Mouse (Mus musculus): ENCODE data around the gene Cdk2ap1. TPM values are rescaled to one million over a fixed set of nuclear protein-coding genes. Genes with fewer than 3 reads are reported as not detected.
A peak's percentile ranks its signal among the peaks of the same experiment; 100 is the strongest.

Gene Cdk2ap1
- polyA plus RNA-seq, 1 experiment from 2014 or later, result 39.3 TPM

DNA sequence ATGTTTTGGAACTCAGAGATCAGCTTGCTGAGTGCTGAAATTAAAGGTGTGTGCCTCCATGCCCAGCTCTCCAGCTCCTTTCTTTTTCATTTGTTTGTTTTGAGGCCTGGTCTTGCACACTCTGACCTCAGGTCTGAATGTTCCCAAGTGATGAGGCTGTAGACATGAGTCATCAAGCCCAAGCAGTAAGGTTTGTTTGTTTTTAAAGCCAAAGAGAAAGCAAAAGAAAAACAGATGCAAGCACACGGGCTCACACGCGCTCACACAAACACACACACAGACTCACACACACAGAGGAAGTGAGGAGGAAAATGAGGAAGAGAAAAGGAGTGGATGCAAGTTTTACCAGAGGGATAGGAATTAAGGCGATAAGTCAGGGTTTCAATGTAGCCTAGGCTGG is 14.3 kb upstream of the Cdk2ap1 start:
- peaks cover 48% of the 10 kb centered on the region for H3K36me3 ChIP-seq (ENCODE audit: insufficient read depth, low read length)
- no peak overlapping the region for H3K27ac ChIP-seq (ENCODE audit: low read length)
- no peak overlapping the region for H3K4me2 ChIP-seq (replicated peaks; ENCODE audit: low read depth, low read length)
- DNase-seq (ENCODE audit: low spot score) (peak; percentile 14), ATAC-seq (no peak)
- no peak overlapping the region for H3K4me3 ChIP-seq (ENCODE audit: low read depth, low read length)
- 80% methylated on average over 4 of the region's 4 CpGs for WGBS
- no peak for TF ChIP-seq CTCF (IDR thresholded peaks at IDR 0.05)
- TF ChIP-seq EP300 (IDR thresholded peaks at IDR 0.05), result no peak
- no peak overlapping the region for H3K9ac ChIP-seq (replicated peaks; ENCODE audit: low read depth)
- no peaks in the 10 kb centered on the region for H3K9me3 ChIP-seq (ENCODE audit: low read length)
- H3K27me3 ChIP-seq (replicated peaks; ENCODE audit: insufficient read depth, low read length), result no peaks in the 10 kb centered on the region
- no peaks in the 10 kb centered on the region for H3K4me1 ChIP-seq (ENCODE audit: insufficient read depth, low read depth, low read length)

DNA sequence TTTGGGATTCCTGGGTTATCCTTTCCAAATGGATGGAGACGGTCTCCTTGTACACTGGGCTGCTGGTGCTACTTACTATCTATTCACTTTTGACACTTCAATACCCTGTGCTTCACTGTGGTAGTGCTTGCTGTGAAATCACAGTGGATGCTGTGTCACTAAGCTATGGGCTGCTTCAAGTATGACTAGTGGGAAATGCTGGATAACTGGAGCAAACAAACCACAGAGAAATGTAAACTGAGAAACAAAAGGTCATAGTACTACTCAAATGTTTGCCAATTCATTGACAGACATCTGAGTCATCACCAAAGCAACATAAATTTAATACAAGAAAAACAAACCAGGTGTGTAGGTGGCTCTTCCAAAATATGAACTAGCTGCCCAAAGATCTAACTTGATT is 13.5 kb upstream of the Cdk2ap1 start:
- H3K4me2 ChIP-seq (replicated peaks; ENCODE audit: low read depth, low read length), result no peak overlapping the region
- H3K9ac ChIP-seq (replicated peaks; ENCODE audit: low read depth), result no peak overlapping the region
- H3K27ac ChIP-seq (ENCODE audit: low read length), result no peak overlapping the region
- ATAC-seq, result no peak; the same call in 1 of the 2 replicates
- H3K27me3 ChIP-seq (replicated peaks; ENCODE audit: insufficient read depth, low read length), result no peaks in the 10 kb centered on the region
- TF ChIP-seq EP300 (IDR thresholded peaks at IDR 0.05) (no peak), CTCF (IDR thresholded peaks at IDR 0.05) (no peak)
- no peaks in the 10 kb centered on the region for H3K4me1 ChIP-seq (ENCODE audit: insufficient read depth, low read depth, low read length)
- WGBS, result 97% methylated on average over 1 of the region's 1 CpGs
- peaks cover 54% of the 10 kb centered on the region for H3K36me3 ChIP-seq (ENCODE audit: insufficient read depth, low read length)
- H3K9me3 ChIP-seq (ENCODE audit: low read length), result no peaks in the 10 kb centered on the region
- H3K4me3 ChIP-seq (ENCODE audit: low read depth, low read length), result no peak overlapping the region
- DNase-seq (ENCODE audit: low spot score), result no peak

DNA sequence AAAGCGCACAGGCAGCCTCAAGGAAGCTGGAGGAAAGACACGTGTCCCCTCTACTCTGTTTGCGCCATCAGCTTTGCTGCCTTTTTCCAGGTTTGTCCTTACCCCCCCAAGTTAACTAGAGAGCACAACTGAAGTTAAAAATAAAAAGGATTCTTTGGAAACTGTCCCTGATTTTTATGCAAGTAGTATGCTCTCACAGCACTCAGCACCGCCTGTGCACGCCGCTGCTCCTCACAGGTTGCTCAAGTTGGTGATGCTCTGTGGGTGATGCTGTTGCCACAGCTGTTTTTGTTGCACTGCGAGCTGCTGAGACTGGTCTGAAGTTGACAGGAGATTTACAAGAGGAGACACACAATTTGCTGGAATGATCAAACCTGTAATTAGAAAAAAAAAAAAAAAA is 11.4 kb upstream of the Cdk2ap1 start:
- ATAC-seq (no peak), DNase-seq (ENCODE audit: low spot score) (no peak)
- no peak overlapping the region for H3K9ac ChIP-seq (replicated peaks; ENCODE audit: low read depth)
- no peak overlapping the region for H3K4me3 ChIP-seq (ENCODE audit: low read depth, low read length)
- TF ChIP-seq CTCF (IDR thresholded peaks at IDR 0.05) (no peak), EP300 (IDR thresholded peaks at IDR 0.05) (no peak)
- H3K36me3 ChIP-seq (ENCODE audit: insufficient read depth, low read length), result peaks cover 53% of the 10 kb centered on the region
- H3K4me1 ChIP-seq (ENCODE audit: insufficient read depth, low read depth, low read length), result no peaks in the 10 kb centered on the region
- no peak overlapping the region for H3K4me2 ChIP-seq (replicated peaks; ENCODE audit: low read depth, low read length)
- WGBS, result 97% methylated on average over 7 of the region's 7 CpGs
- no peaks in the 10 kb centered on the region for H3K27me3 ChIP-seq (replicated peaks; ENCODE audit: insufficient read depth, low read length)
- no peaks in the 10 kb centered on the region for H3K9me3 ChIP-seq (ENCODE audit: low read length)
- no peak overlapping the region for H3K27ac ChIP-seq (ENCODE audit: low read length)

DNA sequence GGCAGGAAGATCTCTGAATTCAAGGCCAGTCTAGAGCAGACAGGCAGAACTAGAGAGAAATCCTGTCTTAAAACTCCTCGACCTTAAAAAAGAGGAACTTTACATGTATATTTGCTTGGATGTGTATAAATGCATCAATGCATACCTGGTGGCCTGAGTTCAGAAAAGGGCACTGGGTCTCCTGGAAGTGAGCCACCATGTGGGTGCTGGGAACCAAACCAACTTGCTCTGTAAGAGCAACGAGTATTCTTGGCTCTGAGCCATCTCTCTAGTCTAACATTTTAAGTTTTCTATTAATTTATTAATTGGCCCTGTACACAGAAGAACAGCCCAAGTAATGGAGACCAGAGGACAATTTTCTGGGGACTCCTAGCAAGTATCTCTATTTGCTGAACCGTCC is 3.8 kb upstream of the Cdk2ap1 start:
- Histone ChIP-seq H3K27ac (ENCODE audit: low read length) (no peak overlapping the region), H3K4me2 (replicated peaks; ENCODE audit: low read depth, low read length) (no peak overlapping the region), H3K9me3 (ENCODE audit: low read length) (no peaks in the 10 kb centered on the region), H3K4me3 (ENCODE audit: low read depth, low read length) (no peak overlapping the region), H3K4me1 (ENCODE audit: insufficient read depth, low read depth, low read length) (no peaks in the 10 kb centered on the region), H3K9ac (replicated peaks; ENCODE audit: low read depth) (no peak overlapping the region), H3K36me3 (ENCODE audit: insufficient read depth, low read length) (peaks cover 19% of the 10 kb centered on the region), H3K27me3 (replicated peaks; ENCODE audit: insufficient read depth, low read length) (no peaks in the 10 kb centered on the region)
- TF ChIP-seq EP300 (IDR thresholded peaks at IDR 0.05) (no peak), CTCF (IDR thresholded peaks at IDR 0.05) (no peak)
- ATAC-seq (no peak; the same call in 1 of the 2 replicates), DNase-seq (ENCODE audit: low spot score) (peak; percentile 27)
- 52% methylated on average over 3 of the region's 3 CpGs for WGBS

DNA sequence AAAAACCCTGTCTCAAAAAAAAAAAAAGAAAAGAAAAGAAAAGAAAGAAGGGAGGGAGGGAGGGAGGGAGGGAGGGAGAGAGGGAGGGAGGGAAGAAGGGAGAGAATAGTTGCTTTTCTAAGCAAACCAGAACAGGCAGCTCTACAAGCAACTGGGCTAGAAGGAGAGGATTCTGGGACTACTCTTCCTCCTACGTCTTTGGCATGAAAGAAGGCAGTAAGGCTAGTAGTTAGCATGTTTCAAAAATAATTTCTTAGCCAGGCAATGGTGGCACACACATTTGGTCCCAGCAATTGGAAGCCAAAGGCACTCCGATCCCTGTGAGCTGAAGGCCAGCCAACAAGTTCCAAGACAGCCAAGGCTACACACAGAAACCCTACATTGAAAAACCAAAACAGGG is 2.9 kb upstream of the Cdk2ap1 start:
- WGBS, result 89% methylated on average over 2 of the region's 2 CpGs
- Histone ChIP-seq H3K36me3 (ENCODE audit: insufficient read depth, low read length) (peaks cover 17% of the 10 kb centered on the region), H3K27me3 (replicated peaks; ENCODE audit: insufficient read depth, low read length) (no peaks in the 10 kb centered on the region), H3K27ac (ENCODE audit: low read length) (no peak overlapping the region), H3K4me2 (replicated peaks; ENCODE audit: low read depth, low read length) (no peak overlapping the region), H3K9me3 (ENCODE audit: low read length) (no peaks in the 10 kb centered on the region), H3K9ac (replicated peaks; ENCODE audit: low read depth) (no peak overlapping the region), H3K4me3 (ENCODE audit: low read depth, low read length) (no peak overlapping the region), H3K4me1 (ENCODE audit: insufficient read depth, low read depth, low read length) (no peaks in the 10 kb centered on the region)
- DNase-seq (ENCODE audit: low spot score) (no peak), ATAC-seq (no peak)
- no peak for TF ChIP-seq CTCF (IDR thresholded peaks at IDR 0.05)
- no peak for TF ChIP-seq EP300 (IDR thresholded peaks at IDR 0.05)

DNA sequence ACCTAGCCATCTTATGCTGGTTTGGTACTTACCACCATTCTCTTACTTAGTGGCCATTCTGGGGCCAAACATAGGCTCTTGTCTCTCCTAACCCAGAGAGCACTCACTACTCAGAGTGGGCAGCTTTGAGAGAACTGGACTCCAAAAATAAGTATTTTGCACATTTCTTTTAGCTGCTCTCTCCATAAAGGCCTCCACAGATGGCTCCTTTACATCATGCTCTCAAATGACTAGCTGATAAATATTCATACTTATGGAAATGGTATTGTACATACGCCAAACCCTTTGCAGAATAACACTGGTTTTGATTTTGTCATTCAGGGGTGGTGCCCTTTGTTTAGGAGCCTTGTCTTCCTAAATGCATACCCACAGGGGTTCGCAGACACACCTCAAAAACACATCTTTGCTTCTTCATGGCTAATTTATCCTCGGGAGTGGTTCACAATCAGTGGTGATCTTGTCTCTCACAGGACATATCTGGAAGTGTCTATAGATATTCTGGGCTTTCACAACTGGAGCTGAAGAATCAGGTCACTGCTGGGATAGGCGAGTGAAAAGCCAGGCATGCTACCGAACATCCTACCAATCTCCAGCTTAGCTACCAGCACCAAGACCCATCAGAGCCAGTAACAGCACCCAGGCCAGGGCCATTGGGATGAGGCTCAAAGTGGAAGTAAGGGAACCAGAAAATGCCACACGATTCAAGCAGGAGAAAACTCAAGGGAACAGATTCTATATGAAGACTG is 1.5 kb upstream of the Cdk2ap1 start:
- no peak for ATAC-seq
- Histone ChIP-seq H3K27ac (ENCODE audit: low read length) (no peak overlapping the region), H3K4me3 (ENCODE audit: low read depth, low read length) (no peak overlapping the region), H3K9ac (replicated peaks; ENCODE audit: low read depth) (no peak overlapping the region), H3K4me2 (replicated peaks; ENCODE audit: low read depth, low read length) (no peak overlapping the region), H3K9me3 (ENCODE audit: low read length) (no peaks in the 10 kb centered on the region), H3K27me3 (replicated peaks; ENCODE audit: insufficient read depth, low read length) (no peaks in the 10 kb centered on the region), H3K4me1 (ENCODE audit: insufficient read depth, low read depth, low read length) (no peaks in the 10 kb centered on the region), H3K36me3 (ENCODE audit: insufficient read depth, low read length) (peaks cover 7% of the 10 kb centered on the region)
- TF ChIP-seq CTCF (IDR thresholded peaks at IDR 0.05), result no peak
- TF ChIP-seq EP300 (IDR thresholded peaks at IDR 0.05), result no peak
- WGBS, result 88% methylated on average over 6 of the region's 6 CpGs
- DNase-seq (ENCODE audit: low spot score), result no peak
